Mouse (Mus musculus) heart, postnatal 14 days (tissue): ENCODE data around the gene Ano10. TPM values are rescaled to one million over a fixed set of nuclear protein-coding genes. Genes with fewer than 3 reads are reported as not detected.
"Not testable (repeated sequence)": the region's sequence is repeated elsewhere in the genome, so short reads cannot be mapped to it uniquely, and the experiment has no call there.

Source experiments
- DNase-seq, 2 experiments: peaks; one replicate each; pipeline ENCODE4 v3.0.0; 2021 to 2022
- intact Hi-C: fragments of 180-260 bp; cut with DNase I; formaldehyde crosslinking; loops from one replicate; pipeline ENCODE4 v1.15.1; 2025
- long read RNA-seq, 2 experiments: library from polyadenylated mRNA; stranded (forward); transcript quantifications; one replicate each; pipeline ENCODE4 v2.0.0; 2021
- total RNA-seq, 2 experiments: library from RNA; stranded (reverse); gene quantifications; 2 replicates each; pipeline ENCODE4 v1.2.3; 2021

Ano10 gene
- 10 to 100 TPM; 34.4 to 35.9 TPM for total RNA-seq
- long read RNA-seq, experiment 1, transcript Ano10-207 (2 exons, 680 nt) = minor isoform, 7 of 30 reads
- long read RNA-seq, experiment 1, transcript Ano10-201 (13 exons, 2,653 nt) = major isoform, 11 of 30 reads
- long read RNA-seq, experiment 1, partial matches to known transcripts = 5 of 30 reads
- long read RNA-seq, experiment 1, other reads (novel, unspliced or antisense) = 7 of 30 reads
- long read RNA-seq, experiment 2, transcript Ano10-201 (13 exons, 2,653 nt) = major isoform, 15 of 23 reads
- long read RNA-seq, experiment 2, partial matches to known transcripts = 2 of 23 reads
- long read RNA-seq, experiment 2, other reads (novel, unspliced or antisense) = 2 of 23 reads

- DNase-seq = peak; percentile 94 to 97
- intact Hi-C loops = no loop called here
These were observed at the start of gene Ano10 for GRCm38 (mm10) chr9:122294242-122294881. Gene Ano10 (minus strand): TSS chr9:122294423.

- DNase-seq = no peak
- intact Hi-C loops = no loop called here
These were observed 49.2 kb upstream of the Ano10 start for GRCm38 (mm10) chr9:122343399-122343798.

GRCm38 (mm10) chr9:122339972-122340371, 45.7 kb upstream of the Ano10 start:
- intact Hi-C loops = no loop called here
- no peak for DNase-seq

GRCm38 (mm10) chr9:122337510-122337931, 43.3 kb upstream of the Ano10 start:
- DNase-seq = no peak
- intact Hi-C loops = no loop called here

- intact Hi-C loops = no loop called here
- no peak for DNase-seq
These were observed 42.5 kb upstream of the Ano10 start for GRCm38 (mm10) chr9:122336677-122337076.

GRCm38 (mm10) chr9:122328199-122328598, 34.0 kb upstream of the Ano10 start:
- intact Hi-C loops = no loop called here
- DNase-seq = no peak

- intact Hi-C loops = no loop called here
- DNase-seq = no peak
These were observed 31.8 kb upstream of the Ano10 start for GRCm38 (mm10) chr9:122325996-122326395.

- no peak for DNase-seq
- intact Hi-C loops = no loop called here
These were observed 28.1 kb upstream of the Ano10 start for GRCm38 (mm10) chr9:122322356-122322755.

GRCm38 (mm10) chr9:122320626-122321025, 26.4 kb upstream of the Ano10 start:
- intact Hi-C loops = no loop called here
- DNase-seq = no peak

GRCm38 (mm10) chr9:122316562-122316961, 22.3 kb upstream of the Ano10 start:
- DNase-seq = no peak
- intact Hi-C loops = no loop called here

GRCm38 (mm10) chr9:122315501-122315900, 21.3 kb upstream of the Ano10 start:
- intact Hi-C loops = no loop called here
- no peak for DNase-seq

GRCm38 (mm10) chr9:122314942-122315341, 20.7 kb upstream of the Ano10 start:
- DNase-seq = no peak
- intact Hi-C loops = loop anchor here (5.0 kb wide), 1 partner anchor 32 kb away; no protein-coding TSS in a partner anchor

GRCm38 (mm10) chr9:122314386-122314785, 20.2 kb upstream of the Ano10 start:
- intact Hi-C loops = loop anchor here (5.0 kb wide), 1 partner anchor 33 kb away; no protein-coding TSS in a partner anchor

GRCm38 (mm10) chr9:122313128-122313527, 18.9 kb upstream of the Ano10 start:
- intact Hi-C loops = loop anchor here (5.0 kb wide), 1 partner anchor 34 kb away; no protein-coding TSS in a partner anchor
- DNase-seq = not testable (repeated sequence)

More at GRCm38 (mm10) chr9:122314386-122314785, 20.2 kb upstream of the Ano10 start:
- no peak for DNase-seq

- no peak for DNase-seq
- intact Hi-C loops = loop anchor here (5.0 kb wide), 1 partner anchor 35 kb away; no protein-coding TSS in a partner anchor
These were observed 18.2 kb upstream of the Ano10 start for GRCm38 (mm10) chr9:122312296-122312990.

GRCm38 (mm10) chr9:122311051-122311760, 17.0 kb upstream of the Ano10 start:
- no peak for DNase-seq
- intact Hi-C loops = loop anchor here (2.0 to 5.0 kb wide), 2 partner anchors 36 to 364 kb away; no protein-coding TSS in a partner anchor

GRCm38 (mm10) chr9:122310613-122311049, 16.4 kb upstream of the Ano10 start:
- intact Hi-C loops = loop anchor here (1.0 to 5.0 kb wide), 3 partner anchors 37 to 364 kb away; no protein-coding TSS in a partner anchor
- peak; percentile 87 to 88 for DNase-seq

GRCm38 (mm10) chr9:122309013-122309980, 15.1 kb upstream of the Ano10 start:
- intact Hi-C loops = loop anchor here (5.0 kb wide), 2 partner anchors 42 to 297 kb away; no protein-coding TSS in a partner anchor
- peak in 1 of 2 experiments; percentile 14 for DNase-seq

GRCm38 (mm10) chr9:122305302-122305701, 11.1 kb upstream of the Ano10 start:
- intact Hi-C loops = loop anchor here (5.0 kb wide), 2 partner anchors 38 to 293 kb away; no protein-coding TSS in a partner anchor
- no peak for DNase-seq
